8 mouse cellular contexts compared by ENCODE assay signal in the genomic region with DNA sequence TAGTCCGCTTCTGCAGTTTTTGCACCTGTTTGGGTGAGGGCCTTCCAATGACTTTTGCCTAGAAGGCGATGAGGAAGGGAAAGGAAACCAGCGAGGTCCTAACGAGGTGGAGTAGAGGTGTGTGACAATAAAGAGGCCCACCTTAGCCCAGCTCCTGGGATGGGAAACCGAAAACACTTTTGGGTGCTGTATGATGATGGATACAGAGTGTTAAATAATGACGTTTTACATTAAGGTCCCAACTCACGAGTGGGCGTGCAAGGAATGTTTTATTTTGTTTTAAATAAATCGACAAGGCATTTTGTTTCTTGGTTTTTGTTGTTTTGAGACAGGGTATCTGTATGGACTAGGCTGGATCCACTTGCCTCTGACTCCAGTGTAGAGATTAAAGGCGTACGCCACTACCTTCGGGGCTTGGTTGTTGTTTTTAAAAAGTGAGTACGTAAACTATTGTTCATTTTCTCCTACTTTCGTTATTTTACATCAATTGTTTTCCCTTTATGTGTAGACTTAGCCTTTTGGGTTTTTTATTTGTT. TPM values are rescaled to one million over a fixed set of nuclear protein-coding genes. Genes with fewer than 3 reads are reported as not detected.
DNase-seq lines count a peak whose midpoint lies in the region; ATAC-seq and TF ChIP-seq lines count a peak whose summit lies in the region.

No protein-coding gene starts in this region.

- TF ChIP-seq EP300 in heart, postnatal 0 days (IDR thresholded peaks at IDR 0.05; ENCODE audit: low read depth), result no peak

- 0 out of 2 replicates have a peak, but pooled peaks cover 9% of the 10 kb centered on the region for H3K4me1 ChIP-seq in heart, postnatal 0 days (ENCODE audit: control insufficient read depth, insufficient read depth)
- H3K4me1 ChIP-seq in bone marrow macrophage, adult 2 months (ENCODE audit: control insufficient read depth, insufficient read depth, low read length), result peaks cover 13% of the 10 kb centered on the region
- peaks cover 12% of the 10 kb centered on the region for H3K4me1 ChIP-seq in hindbrain, embryonic 15.5 days (replicated peaks)
- H3K4me1 ChIP-seq in midbrain, embryonic 13.5 days (replicated peaks), result peaks cover 13% of the 10 kb centered on the region

- TF ChIP-seq POLR2A in bone marrow macrophage, adult 2 months (IDR thresholded peaks at IDR 0.05; ENCODE audit: borderline replicate concordance, low read depth, low read length), result no peak

- H3K9ac ChIP-seq in heart, postnatal 0 days (replicated peaks; ENCODE audit: low read depth, low read length), result no peak overlapping the region
- peak overlapping the region; percentile 66 for H3K9ac ChIP-seq in hindbrain, embryonic 15.5 days
- H3K9ac ChIP-seq in midbrain, embryonic 13.5 days (replicated peaks), result no peak overlapping the region; the same call in 1 of the 2 replicates

- H3K9me3 ChIP-seq in heart, postnatal 0 days (replicated peaks; ENCODE audit: control insufficient read depth, low read length), result no peaks in the 10 kb centered on the region
- H3K9me3 ChIP-seq in hindbrain, embryonic 15.5 days, result no peaks in the 10 kb centered on the region
- no peaks in the 10 kb centered on the region for H3K9me3 ChIP-seq in midbrain, embryonic 13.5 days

- H3K36me3 ChIP-seq in heart, postnatal 0 days (replicated peaks; ENCODE audit: control insufficient read depth, insufficient read depth, low read length), result no peaks in the 10 kb centered on the region
- H3K36me3 ChIP-seq in hindbrain, embryonic 15.5 days, result no peaks in the 10 kb centered on the region
- no peaks in the 10 kb centered on the region for H3K36me3 ChIP-seq in midbrain, embryonic 13.5 days

- no peaks in the 10 kb centered on the region for H3K27me3 ChIP-seq in heart, postnatal 0 days (ENCODE audit: control insufficient read depth, insufficient read depth, low read length)
- H3K27me3 ChIP-seq in hindbrain, embryonic 15.5 days, result no peaks in the 10 kb centered on the region
- H3K27me3 ChIP-seq in midbrain, embryonic 13.5 days, result no peaks in the 10 kb centered on the region

- TF ChIP-seq CTCF in heart, postnatal 0 days (IDR thresholded peaks at IDR 0.05; ENCODE audit: low read depth), result no peak
- TF ChIP-seq CTCF in bone marrow macrophage, adult 2 months (IDR thresholded peaks at IDR 0.05; ENCODE audit: low read depth, low read length), result no peak

- peak overlapping the region; percentile 66 for H3K4me3 ChIP-seq in heart, postnatal 0 days (ENCODE audit: low read depth, low read length)
- H3K4me3 ChIP-seq in bone marrow macrophage, adult 2 months (ENCODE audit: insufficient read depth, low read length), result peak overlapping the region; percentile 82
- H3K4me3 ChIP-seq in hindbrain, embryonic 15.5 days, result peak overlapping the region; percentile 76
- H3K4me3 ChIP-seq in midbrain, embryonic 13.5 days (replicated peaks), result peak overlapping the region; percentile 61

- peak overlapping the region; percentile 77 for H3K4me2 ChIP-seq in heart, postnatal 0 days (ENCODE audit: low read depth, low read length)
- peak overlapping the region; percentile 89 for H3K4me2 ChIP-seq in hindbrain, embryonic 15.5 days
- H3K4me2 ChIP-seq in midbrain, embryonic 13.5 days (replicated peaks), result peak overlapping the region; percentile 58

- no peak overlapping the region for H3K27ac ChIP-seq in heart, postnatal 0 days (ENCODE audit: low read depth)
- H3K27ac ChIP-seq in bone marrow macrophage, adult 2 months (ENCODE audit: insufficient read depth, low read depth, low read length), result no peak overlapping the region
- H3K27ac ChIP-seq in hindbrain, embryonic 15.5 days (replicated peaks), result peak overlapping the region; percentile 97
- no peak overlapping the region for H3K27ac ChIP-seq in midbrain, embryonic 13.5 days

- DNase-seq in heart, postnatal 0 days (ENCODE audit: low spot score), result no peak
- no peak for DNase-seq in heart, adult 9 months (ENCODE audit: low spot score in 2 of 2)
- DNase-seq in adrenal gland, postnatal 36 days, result no peak
- no peak for DNase-seq in gastrocnemius, postnatal 25 days
- no peak for DNase-seq in frontal cortex, postnatal 36 days (ENCODE audit: low spot score in 2 of 2)

- WGBS in heart, postnatal 0 days, result 41% methylated on average over 14 of the region's 14 CpGs
- 48% methylated on average over 14 of the region's 14 CpGs for WGBS in hindbrain, embryonic 15.5 days
- WGBS in midbrain, embryonic 13.5 days, result 48% methylated on average over 14 of the region's 14 CpGs

- 0 out of 2 replicates have a peak, but pooled peaks have one; percentile 6 for ATAC-seq in heart, postnatal 0 days (ENCODE audit: insufficient read depth, low read depth)
- ATAC-seq in hindbrain, embryonic 15.5 days (ENCODE audit: low FRiP score, low read depth), result no peak; the same call in 1 of the 2 replicates
- ATAC-seq in midbrain, embryonic 13.5 days, result peak; percentile 62

RNA-seq across cellular contexts. Expression of a gene that starts 0.3 kb away (rescaled TPM):
- 36.4 and 54.8 TPM in 2 replicates for total RNA-seq in heart, postnatal 0 days (2014; rRNA removed; ENCODE audit: low replicate concordance)
- 34.9 and 37.9 TPM in 2 replicates for polyA plus RNA-seq in heart, postnatal 0 days (2015; fragmentation: Nextera tagmentation; extraction: Ambion mirVana)
- polyA plus RNA-seq in bone marrow macrophage, adult 2 months (2012; ENCODE audit: insufficient read depth, insufficient read length, missing spikeins), result 23.4 and 24.3 TPM in 2 replicates
- polyA plus RNA-seq in hindbrain, embryonic 15.5 days (2015; fragmentation: Nextera tagmentation; extraction: Ambion mirVana), result 70.9 and 71.9 TPM in 2 replicates
- polyA plus RNA-seq in midbrain, embryonic 13.5 days (2015; fragmentation: Nextera tagmentation; extraction: Ambion mirVana), result 86.4 and 88.0 TPM in 2 replicates
- total RNA-seq in adrenal gland, postnatal 36 days (2021), result 10 to 100 TPM; 20.0 to 29.3 TPM
- 1 to 10 TPM; 5.9 to 6.7 TPM for total RNA-seq in gastrocnemius, postnatal 25 days (2021)

RNA-seq across cellular contexts. Expression of a gene that starts 23.8 kb away (rescaled TPM):
- total RNA-seq in heart, postnatal 0 days (2014; rRNA removed; ENCODE audit: low replicate concordance), result 39.0 and 77.8 TPM in 2 replicates
- 90.3 and 90.9 TPM in 2 replicates for polyA plus RNA-seq in heart, postnatal 0 days (2015; fragmentation: Nextera tagmentation; extraction: Ambion mirVana)
- polyA plus RNA-seq in bone marrow macrophage, adult 2 months (2012; ENCODE audit: insufficient read depth, insufficient read length, missing spikeins), result 57.1 and 67.5 TPM in 2 replicates
- polyA plus RNA-seq in hindbrain, embryonic 15.5 days (2015; fragmentation: Nextera tagmentation; extraction: Ambion mirVana), result 62.3 and 69.1 TPM in 2 replicates
- 69.9 and 79.9 TPM in 2 replicates for polyA plus RNA-seq in midbrain, embryonic 13.5 days (2015; fragmentation: Nextera tagmentation; extraction: Ambion mirVana)
- total RNA-seq in adrenal gland, postnatal 36 days (2021), result 100 to 1,000 TPM; 166 to 172 TPM
- 100 to 1,000 TPM; 156 to 190 TPM for total RNA-seq in gastrocnemius, postnatal 25 days (2021)

RNA-seq across cellular contexts. Expression of a gene that starts 23.9 kb away (rescaled TPM):
- total RNA-seq in heart, postnatal 0 days (2014; rRNA removed; ENCODE audit: low replicate concordance), result 10.0 and 13.2 TPM in 2 replicates
- polyA plus RNA-seq in heart, postnatal 0 days (2015; fragmentation: Nextera tagmentation; extraction: Ambion mirVana), result 5.5 TPM in 2 replicates
- polyA plus RNA-seq in bone marrow macrophage, adult 2 months (2012; ENCODE audit: insufficient read depth, insufficient read length, missing spikeins), result 8.5 and 9.5 TPM in 2 replicates
- polyA plus RNA-seq in hindbrain, embryonic 15.5 days (2015; fragmentation: Nextera tagmentation; extraction: Ambion mirVana), result 5.9 and 6.1 TPM in 2 replicates
- 6.7 and 6.9 TPM in 2 replicates for polyA plus RNA-seq in midbrain, embryonic 13.5 days (2015; fragmentation: Nextera tagmentation; extraction: Ambion mirVana)
- total RNA-seq in adrenal gland, postnatal 36 days (2021), result 1 to 10 TPM; 5.6 to 6.5 TPM
- total RNA-seq in gastrocnemius, postnatal 25 days (2021), result 10 to 100 TPM; 14.7 to 20.4 TPM

RNA-seq across cellular contexts. Expression of a gene that starts 34.7 kb away (rescaled TPM):
- 88.0 and 91.5 TPM in 2 replicates for total RNA-seq in heart, postnatal 0 days (2014; rRNA removed; ENCODE audit: low replicate concordance)
- 93.1 and 95.9 TPM in 2 replicates for polyA plus RNA-seq in heart, postnatal 0 days (2015; fragmentation: Nextera tagmentation; extraction: Ambion mirVana)
- 19.1 and 24.6 TPM in 2 replicates for polyA plus RNA-seq in bone marrow macrophage, adult 2 months (2012; ENCODE audit: insufficient read depth, insufficient read length, missing spikeins)
- polyA plus RNA-seq in hindbrain, embryonic 15.5 days (2015; fragmentation: Nextera tagmentation; extraction: Ambion mirVana), result 48.1 and 54.4 TPM in 2 replicates
- polyA plus RNA-seq in midbrain, embryonic 13.5 days (2015; fragmentation: Nextera tagmentation; extraction: Ambion mirVana), result 48.4 and 49.2 TPM in 2 replicates
- total RNA-seq in adrenal gland, postnatal 36 days (2021), result 10 to 100 TPM; 50.7 to 54.4 TPM
- total RNA-seq in gastrocnemius, postnatal 25 days (2021), result 10 to 100 TPM; 21.5 to 22.1 TPM

RNA-seq across cellular contexts. Expression of a gene that starts 57.1 kb away (rescaled TPM):
- total RNA-seq in heart, postnatal 0 days (2014; rRNA removed; ENCODE audit: low replicate concordance), result 37.2 and 37.6 TPM in 2 replicates
- polyA plus RNA-seq in heart, postnatal 0 days (2015; fragmentation: Nextera tagmentation; extraction: Ambion mirVana), result 24.8 and 25.2 TPM in 2 replicates
- polyA plus RNA-seq in bone marrow macrophage, adult 2 months (2012; ENCODE audit: insufficient read depth, insufficient read length, missing spikeins), result 36.0 and 37.0 TPM in 2 replicates
- 13.1 and 15.1 TPM in 2 replicates for polyA plus RNA-seq in hindbrain, embryonic 15.5 days (2015; fragmentation: Nextera tagmentation; extraction: Ambion mirVana)
- polyA plus RNA-seq in midbrain, embryonic 13.5 days (2015; fragmentation: Nextera tagmentation; extraction: Ambion mirVana), result 7.8 and 8.3 TPM in 2 replicates
- total RNA-seq in adrenal gland, postnatal 36 days (2021), result 10 to 100 TPM; 28.6 to 48.4 TPM
- 1 to 10 TPM; 4.4 to 5.3 TPM for total RNA-seq in gastrocnemius, postnatal 25 days (2021)
